Mouse (Mus musculus) MEL (cell line): Measurements from ENCODE around the gene Tnfrsf8. TPM values are rescaled to one million over a fixed set of nuclear protein-coding genes. Genes with fewer than 3 reads are reported as not detected.

Experiments used
- DNase-seq: peaks from one replicate; pipeline ENCODE4 v3.0.0; 2011; ENCODE audit warnings: low read depth, low spot score
- H3K27ac ChIP-seq: 2 replicates; pipeline ENCODE4 v1.5.1; 2012; ENCODE audit warnings: low read depth, mild to moderate bottlenecking, control low read depth, low read length, moderate library complexity; ENCODE audit not compliant: control insufficient read depth
- H3K27me3 ChIP-seq, 2 experiments: fragments of 150-350 bp in 1 of 2; sonication (generic) in 1 of 2; 2 replicates each; pipeline ENCODE4 v1.6.1; 2012; ENCODE audit warnings: low read length in 2 of 2, mild to moderate bottlenecking in 2 of 2, improper control_type of control experiment in 1 of 2, moderate library complexity in 1 of 2; ENCODE audit not compliant: insufficient read depth in 2 of 2, control insufficient read depth in 1 of 2
- H3K36me3 ChIP-seq, 2 experiments: 2 replicates each; pipeline ENCODE4 v1.6.1; 2012 to 2014; ENCODE audit warnings: low read length in 2 of 2, improper control_type of control experiment in 1 of 2, inconsistent platforms in 1 of 2, mild to moderate bottlenecking in 1 of 2; ENCODE audit not compliant: insufficient read depth in 2 of 2, control insufficient read depth in 1 of 2
- H3K4me1 ChIP-seq, 2 experiments: fragments of 150-350 bp in 1 of 2; sonication (generic) in 1 of 2; 2 replicates each; pipeline ENCODE4 v1.6.1; 2012; ENCODE audit warnings: low read length in 2 of 2, improper control_type of control experiment in 1 of 2, mild to moderate bottlenecking in 1 of 2; ENCODE audit not compliant: insufficient read depth in 2 of 2, control insufficient read depth in 1 of 2
- H3K4me3 ChIP-seq, 2 experiments: fragments of 150-350 bp in 1 of 2; sonication (generic) in 1 of 2; 2 replicates each; pipeline ENCODE4 v1.5.1; 2012; ENCODE audit warnings: low read depth in 2 of 2, low read length in 2 of 2, mild to moderate bottlenecking in 2 of 2, moderate library complexity in 2 of 2, control low read depth in 1 of 2, improper control_type of control experiment in 1 of 2; ENCODE audit not compliant: control insufficient read depth in 1 of 2, insufficient read depth in 1 of 2
- H3K79me2 ChIP-seq: 2 replicates; pipeline ENCODE4 v1.6.1; 2012; ENCODE audit warnings: mild to moderate bottlenecking, low read length, moderate library complexity; ENCODE audit not compliant: control insufficient read depth, poor library complexity, insufficient read depth
- H3K9ac ChIP-seq: 2 replicates; pipeline ENCODE4 v1.6.1; 2012; ENCODE audit warnings: low read depth, mild to moderate bottlenecking, control low read depth, low read length, moderate library complexity; ENCODE audit not compliant: control insufficient read depth, poor library complexity, severe bottlenecking
- H3K9me3 ChIP-seq: fragments of 150-350 bp; sonication (generic); replicated peaks from 2 replicates; pipeline ENCODE4 v1.6.1; 2012; ENCODE audit warnings: mild to moderate bottlenecking, low read length, improper control_type of control experiment, moderate library complexity; ENCODE audit not compliant: insufficient read depth
- BHLHE40 ChIP-seq: IDR thresholded peaks from 2 replicates; pipeline ENCODE4 v1.6.1; 2012; ENCODE audit warnings: low read depth, mild to moderate bottlenecking, inconsistent platforms, low read length, improper control_type of control experiment, borderline replicate concordance
- CTCF ChIP-seq, 3 experiments: IDR thresholded peaks in 2 of 3; conservative IDR thresholded peaks in 1 of 3; 2 replicates each; pipeline ENCODE4 v1.5.1; 2011 to 2012; ENCODE audit warnings: low read length in 3 of 3, low read depth in 2 of 3, mild to moderate bottlenecking in 2 of 3, improper control_type of control experiment in 1 of 3, inconsistent platforms in 1 of 3, mixed read lengths in 1 of 3, moderate library complexity in 1 of 3; ENCODE audit not compliant: control insufficient read depth in 1 of 3, insufficient read depth in 1 of 3, poor library complexity in 1 of 3, severe bottlenecking in 1 of 3
- E2F4 ChIP-seq: IDR thresholded peaks from 2 replicates; pipeline ENCODE4 v1.6.1; 2011; ENCODE audit warnings: low read depth, low read length, improper control_type of control experiment, borderline replicate concordance
- GABPA ChIP-seq: IDR thresholded peaks from 2 replicates; pipeline ENCODE4 v1.6.1; 2012; ENCODE audit warnings: low read depth, mild to moderate bottlenecking, inconsistent platforms, low read length, improper control_type of control experiment, moderate library complexity
- GATA1 ChIP-seq: IDR thresholded peaks from 2 replicates; pipeline ENCODE4 v1.6.1; 2011; ENCODE audit warnings: low read depth, low read length, improper control_type of control experiment
- HCFC1 ChIP-seq: IDR thresholded peaks from 2 replicates; pipeline ENCODE4 v1.6.1; 2012; ENCODE audit warnings: low read depth, mild to moderate bottlenecking, inconsistent platforms, low read length, improper control_type of control experiment, moderate library complexity
- JUND ChIP-seq: IDR thresholded peaks from 2 replicates; pipeline ENCODE4 v1.6.1; 2011; ENCODE audit warnings: low read depth, mild to moderate bottlenecking, improper control_type of control experiment, low read length
- MAFK ChIP-seq: IDR thresholded peaks from 2 replicates; pipeline ENCODE4 v1.6.1; 2011; ENCODE audit warnings: low read depth, mild to moderate bottlenecking, low read length, improper control_type of control experiment, borderline replicate concordance
- MAX ChIP-seq: IDR thresholded peaks from 2 replicates; pipeline ENCODE4 v1.6.1; 2011; ENCODE audit warnings: low read length, improper control_type of control experiment
- MEF2A ChIP-seq: IDR thresholded peaks from 2 replicates; pipeline ENCODE4 v1.6.1; 2014; ENCODE audit warnings: low read depth, mild to moderate bottlenecking, inconsistent platforms, low read length, improper control_type of control experiment; ENCODE audit not compliant: poor library complexity, insufficient replicate concordance, severe bottlenecking; ENCODE audit errors: extremely low read depth
- NELFE ChIP-seq: IDR thresholded peaks from 2 replicates; pipeline ENCODE4 v1.6.1; 2011; ENCODE audit warnings: low read depth, low read length, improper control_type of control experiment
- NRF1 ChIP-seq: IDR thresholded peaks from 2 replicates; pipeline ENCODE4 v1.6.1; 2014; ENCODE audit warnings: low read depth, mild to moderate bottlenecking, inconsistent platforms, low read length, improper control_type of control experiment, moderate library complexity; ENCODE audit not compliant: poor library complexity, insufficient read depth, severe bottlenecking
- POLR2AphosphoS2 ChIP-seq: IDR thresholded peaks from 2 replicates; pipeline ENCODE4 v1.6.1; 2011; ENCODE audit warnings: low read length, improper control_type of control experiment
- POLR2AphosphoS5 ChIP-seq: IDR thresholded peaks from 2 replicates; pipeline ENCODE4 v1.6.1; 2012; ENCODE audit warnings: low read depth, borderline replicate concordance, mild to moderate bottlenecking, inconsistent platforms, low read length, moderate library complexity, mixed read lengths
- RAD21 ChIP-seq: IDR thresholded peaks from 2 replicates; pipeline ENCODE4 v1.6.1; 2011; ENCODE audit warnings: mild to moderate bottlenecking, low read depth, low read length, improper control_type of control experiment
- SIN3A ChIP-seq: IDR thresholded peaks from 2 replicates; pipeline ENCODE4 v1.6.1; 2012; ENCODE audit warnings: low read length, improper control_type of control experiment, inconsistent platforms
- SMC3 ChIP-seq: IDR thresholded peaks from 2 replicates; pipeline ENCODE4 v1.6.1; 2011; ENCODE audit warnings: low read depth, low read length, improper control_type of control experiment
- TBP ChIP-seq: IDR thresholded peaks from 2 replicates; pipeline ENCODE4 v1.8.0; 2011; ENCODE audit warnings: low read depth, low read length, improper control_type of control experiment
- UBTF ChIP-seq: IDR thresholded peaks from 2 replicates; pipeline ENCODE4 v1.6.1; 2012; ENCODE audit warnings: low read depth, mild to moderate bottlenecking, inconsistent platforms, low read length, improper control_type of control experiment, moderate library complexity, borderline replicate concordance; ENCODE audit not compliant: insufficient read depth
- USF1 ChIP-seq: IDR thresholded peaks from 2 replicates; pipeline ENCODE4 v1.6.1; 2014; ENCODE audit warnings: low read depth, mild to moderate bottlenecking, inconsistent platforms, low read length, improper control_type of control experiment, moderate library complexity
- ZC3H11A ChIP-seq: IDR thresholded peaks from 2 replicates; pipeline ENCODE4 v1.6.1; 2012; ENCODE audit warnings: low read depth, mild to moderate bottlenecking, inconsistent platforms, low read length, improper control_type of control experiment
- ZKSCAN1 ChIP-seq: IDR thresholded peaks from 2 replicates; pipeline ENCODE4 v1.6.1; 2012; ENCODE audit warnings: low read depth, mild to moderate bottlenecking, inconsistent platforms, low read length, improper control_type of control experiment, moderate library complexity
- ZMIZ1 ChIP-seq: IDR thresholded peaks from 2 replicates; pipeline ENCODE4 v1.6.1; 2012; ENCODE audit warnings: low read depth, mild to moderate bottlenecking, inconsistent platforms, low read length, improper control_type of control experiment, moderate library complexity
- ZNF384 ChIP-seq: IDR thresholded peaks from 2 replicates; pipeline ENCODE4 v1.6.1; 2012; ENCODE audit warnings: low read depth, mild to moderate bottlenecking, inconsistent platforms, low read length, improper control_type of control experiment
- polyA plus RNA-seq, 2 experiments: library from polyadenylated mRNA; stranded (reverse) in 1 of 2; unstranded in 1 of 2; fragments of >175 nt in 1 of 2; fragments of >200 nt in 1 of 2; gene quantifications; 2 replicates each; pipeline versions ENCODE4 v1.2.1 to v1.2.4; 2012; ENCODE audit warnings: low replicate concordance in 2 of 2, low read depth in 1 of 2; ENCODE audit not compliant: insufficient read length in 2 of 2, insufficient read depth in 1 of 2, missing spikeins in 1 of 2
- total RNA-seq: library from RNA; depleted of rRNA; stranded (reverse); fragments of 300-350 nt; gene quantifications from 2 replicates; pipeline ENCODE4 v1.2.3, GENCODE M21; 2012

Tnfrsf8 gene
- total and polyA plus RNA-seq, 3 experiments: not detected

DNA sequence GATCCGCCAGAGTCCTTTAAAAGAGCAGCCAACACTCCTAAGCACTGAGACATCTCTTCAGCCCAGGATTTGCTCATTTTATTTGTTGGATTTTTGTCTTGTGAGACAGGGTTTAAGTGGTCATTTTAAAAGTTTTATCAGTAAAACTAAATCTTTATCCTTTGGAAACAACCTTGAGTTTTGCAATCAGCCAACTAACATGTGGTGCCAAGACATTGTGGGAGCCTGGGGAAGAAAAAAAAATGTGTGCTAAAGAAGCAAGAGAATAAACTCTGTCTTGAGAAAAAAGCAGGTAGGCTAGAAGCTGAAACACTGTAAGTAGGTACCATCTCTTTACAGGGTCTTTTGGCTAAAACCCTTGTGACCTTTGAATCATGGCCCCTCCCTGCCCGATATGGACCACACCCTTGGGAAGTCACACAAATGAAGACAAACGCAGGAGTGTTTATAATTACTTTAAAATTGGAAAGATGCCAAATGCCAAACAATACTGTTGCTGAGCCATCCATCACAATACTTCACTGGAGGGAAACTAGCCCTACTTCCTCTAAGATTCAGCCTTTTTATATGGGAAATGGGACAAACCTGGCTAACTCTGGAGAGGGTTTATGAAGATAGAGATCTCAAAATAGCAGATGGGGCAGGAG lies 36.1 kb downstream of the Tnfrsf8 start:
- Histone ChIP-seq H3K27me3 (no peaks in the 10 kb centered on the region), H3K27ac (no peak overlapping the region), H3K79me2 (no peaks in the 10 kb centered on the region), H3K9ac (no peak overlapping the region), H3K36me3 (peaks cover 0 to 4% of the 10 kb centered on the region in 2 experiments; a peak in 1 of 4 replicates), H3K4me3 (no peak overlapping the region), H3K9me3 (no peaks in the 10 kb centered on the region), H3K4me1 (peaks cover 0 to 6% of the 10 kb centered on the region in 2 experiments; a peak in 2 of 4 replicates)
- DNase-seq: no peak
- no peak for TF ChIP-seq BHLHE40
- TF ChIP-seq SMC3: no peak
- TF ChIP-seq RAD21: no peak
- TF ChIP-seq JUND: no peak
- no peak for TF ChIP-seq MAFK
- TF ChIP-seq ZKSCAN1: no peak
- TF ChIP-seq SIN3A: no peak
- no peak for TF ChIP-seq GABPA
- TF ChIP-seq POLR2AphosphoS5: no peak
- TF ChIP-seq UBTF: no peak
- TF ChIP-seq ZNF384: no peak
- TF ChIP-seq MAX: no peak
- no peak for TF ChIP-seq NELFE
- no peak for TF ChIP-seq POLR2AphosphoS2
- TF ChIP-seq ZMIZ1: no peak
- TF ChIP-seq MEF2A: no peak
- TF ChIP-seq E2F4: no peak
- TF ChIP-seq NRF1: no peak
- TF ChIP-seq TBP: no peak
- TF ChIP-seq GATA1: no peak

DNA sequence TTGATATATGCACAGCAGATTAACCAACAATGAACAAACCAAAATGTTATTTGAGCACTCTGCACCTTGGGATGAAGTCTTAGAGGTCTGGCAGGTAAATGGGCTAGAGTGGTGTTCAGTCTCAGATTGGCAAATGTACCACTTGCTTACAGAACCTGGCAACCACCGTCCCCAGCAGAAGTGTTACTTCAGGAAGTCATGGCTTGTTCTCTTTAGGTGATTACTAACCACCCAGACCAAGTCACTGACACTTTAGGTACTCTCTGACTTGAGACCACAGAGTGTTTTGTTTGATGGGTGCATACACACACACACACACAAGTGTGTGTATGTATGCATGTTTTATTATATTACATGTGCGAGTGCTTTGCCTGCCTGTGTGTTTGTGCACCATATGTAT lies 36.7 kb downstream of the Tnfrsf8 start:
- Histone ChIP-seq H3K79me2 (no peaks in the 10 kb centered on the region), H3K9ac (no peak overlapping the region), H3K27me3 (no peaks in the 10 kb centered on the region), H3K4me1 (peaks cover 0 to 6% of the 10 kb centered on the region in 2 experiments; a peak in 2 of 4 replicates), H3K27ac (no peak overlapping the region), H3K36me3 (peaks cover 0 to 4% of the 10 kb centered on the region in 2 experiments; a peak in 1 of 4 replicates), H3K9me3 (no peaks in the 10 kb centered on the region), H3K4me3 (no peak overlapping the region)
- TF ChIP-seq USF1: no peak
- TF ChIP-seq POLR2AphosphoS2: no peak
- no peak for TF ChIP-seq JUND
- no peak for TF ChIP-seq ZC3H11A
- TF ChIP-seq GABPA: no peak
- TF ChIP-seq NELFE: no peak
- TF ChIP-seq ZKSCAN1: no peak
- no peak for TF ChIP-seq HCFC1
- no peak for TF ChIP-seq CTCF (IDR thresholded peaks at IDR 0.05 in 2 of 3, conservative IDR thresholded peaks at IDR 0.05 in 1 of 3; ENCODE audit: control insufficient read depth in 1 of 3, insufficient read depth in 1 of 3, low read depth in 2 of 3, low read length in 3 of 3, poor library complexity in 1 of 3, severe bottlenecking in 1 of 3)
- no peak for DNase-seq
